Mouse (Mus musculus): Measurements from ENCODE around the gene Ostn. TPM values are rescaled to one million over a fixed set of nuclear protein-coding genes. Genes with fewer than 3 reads are reported as not detected.
A peak's percentile ranks its signal among the peaks of the same experiment; 100 is the strongest.

Ostn gene
- polyA plus RNA-seq, 1 experiment from 2014 or later: not detected

DNA sequence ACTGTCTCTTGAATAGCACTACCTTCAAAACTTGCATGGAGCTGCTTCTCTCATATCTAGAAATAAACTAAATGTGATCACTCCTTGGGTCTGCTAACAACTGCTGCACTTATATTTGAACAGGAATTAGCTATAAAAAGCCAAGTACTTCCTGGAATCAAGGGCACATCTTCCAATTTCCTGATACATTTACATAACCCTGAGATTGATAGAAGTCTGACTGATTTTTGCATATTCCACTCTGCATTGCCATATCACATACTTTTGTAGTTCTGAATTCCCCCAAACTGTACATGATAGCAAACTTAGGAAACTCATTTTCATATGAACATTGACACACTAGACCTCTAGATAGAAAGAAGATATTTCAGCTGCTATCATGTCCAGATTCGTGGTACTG, 41.1 kb downstream of the Ostn start:
- ATAC-seq (replicated peaks; ENCODE audit: low FRiP score, low TSS enrichment, low read depth): no peak
- Histone ChIP-seq H3K9ac (ENCODE audit: low read length) (no peak overlapping the region), H3K4me3 (ENCODE audit: low read depth, low read length) (no peak overlapping the region), H3K4me2 (ENCODE audit: low read length) (no peak overlapping the region), H3K27ac (ENCODE audit: low read depth) (no peak overlapping the region), H3K9me3 (ENCODE audit: control insufficient read depth, low read length) (no peaks in the 10 kb centered on the region), H3K27me3 (replicated peaks; ENCODE audit: control insufficient read depth, insufficient read depth, low read length) (no peaks in the 10 kb centered on the region), H3K36me3 (ENCODE audit: control insufficient read depth, insufficient read depth, low read length) (no peaks in the 10 kb centered on the region), H3K4me1 (replicated peaks; ENCODE audit: control insufficient read depth, insufficient read depth, low read length) (no peaks in the 10 kb centered on the region)
- 76% methylated on average over 1 of the region's 1 CpGs for WGBS
- DNase-seq (ENCODE audit: low spot score): no peak

DNA sequence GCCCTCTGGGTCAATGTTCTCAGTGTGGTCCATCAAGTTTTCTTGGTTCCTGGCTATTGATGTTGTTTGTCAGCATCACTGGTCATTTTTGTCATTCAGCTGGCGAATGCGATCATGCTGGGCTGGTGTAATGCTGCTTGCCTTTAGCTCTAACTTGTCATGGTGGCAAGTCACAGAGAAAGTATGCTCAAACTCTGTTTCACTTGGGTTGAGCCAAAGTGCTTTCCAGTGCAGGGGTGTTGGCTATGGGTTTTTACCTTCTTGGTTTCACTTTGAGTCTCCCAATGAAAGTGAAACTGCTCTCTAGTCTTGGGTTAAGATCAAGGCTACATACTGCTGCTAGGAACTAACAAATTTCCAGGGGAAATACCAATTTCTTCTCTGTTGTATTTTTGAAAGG, 41.9 kb downstream of the Ostn start:
- H3K27me3 ChIP-seq (replicated peaks; ENCODE audit: control insufficient read depth, insufficient read depth, low read length): no peaks in the 10 kb centered on the region
- WGBS: 91% methylated on average over 2 of the region's 2 CpGs
- no peak for ATAC-seq (replicated peaks; ENCODE audit: low FRiP score, low TSS enrichment, low read depth)
- no peaks in the 10 kb centered on the region for H3K36me3 ChIP-seq (ENCODE audit: control insufficient read depth, insufficient read depth, low read length)
- H3K27ac ChIP-seq (ENCODE audit: low read depth): no peak overlapping the region
- no peak overlapping the region for H3K9ac ChIP-seq (ENCODE audit: low read length)
- no peak overlapping the region for H3K4me3 ChIP-seq (ENCODE audit: low read depth, low read length)
- H3K4me1 ChIP-seq (replicated peaks; ENCODE audit: control insufficient read depth, insufficient read depth, low read length): no peaks in the 10 kb centered on the region
- no peak overlapping the region for H3K4me2 ChIP-seq (ENCODE audit: low read length)
- DNase-seq (ENCODE audit: low spot score): no peak
- no peaks in the 10 kb centered on the region for H3K9me3 ChIP-seq (ENCODE audit: control insufficient read depth, low read length)

DNA sequence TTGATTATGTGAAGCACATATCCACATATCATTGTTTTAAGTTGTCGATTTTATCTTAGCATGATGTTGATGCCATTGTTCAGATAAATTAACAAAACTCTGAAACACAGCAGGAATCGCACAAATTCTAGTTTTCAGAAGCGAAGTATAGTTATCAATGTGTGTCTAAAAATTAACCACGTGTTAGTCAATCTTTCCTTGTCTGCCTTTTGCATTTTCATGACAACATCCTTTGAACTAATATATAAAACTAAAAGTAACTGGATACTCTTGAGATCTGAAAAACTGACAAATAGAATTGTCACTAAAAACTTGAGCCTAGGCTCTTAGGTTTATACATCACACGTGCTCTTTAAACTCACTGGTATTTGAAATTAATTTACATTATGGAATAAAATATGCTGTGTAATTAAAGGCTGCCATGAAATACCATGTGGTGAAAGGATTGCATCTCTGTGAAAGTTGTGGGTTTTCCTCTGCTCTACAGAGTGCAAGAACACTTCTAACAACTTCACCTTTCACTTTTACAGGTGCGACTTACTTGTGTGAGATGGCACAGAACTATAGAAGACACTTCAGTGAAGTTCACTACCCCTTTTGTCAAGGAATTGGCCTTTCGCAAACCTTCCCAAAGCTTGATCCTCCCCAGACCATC, 42.7 kb downstream of the Ostn start:
- no peak overlapping the region for H3K27ac ChIP-seq (ENCODE audit: low read depth)
- no peak overlapping the region for H3K4me3 ChIP-seq (ENCODE audit: low read depth, low read length)
- H3K9ac ChIP-seq (ENCODE audit: low read length): no peak overlapping the region
- no peaks in the 10 kb centered on the region for H3K27me3 ChIP-seq (replicated peaks; ENCODE audit: control insufficient read depth, insufficient read depth, low read length)
- ATAC-seq (replicated peaks; ENCODE audit: low FRiP score, low TSS enrichment, low read depth) (no peak), DNase-seq (ENCODE audit: low spot score) (no peak)
- no peak overlapping the region for H3K4me2 ChIP-seq (ENCODE audit: low read length)
- 89% methylated on average over 7 of the region's 7 CpGs for WGBS
- H3K4me1 ChIP-seq (replicated peaks; ENCODE audit: control insufficient read depth, insufficient read depth, low read length): no peaks in the 10 kb centered on the region
- H3K9me3 ChIP-seq (ENCODE audit: control insufficient read depth, low read length): no peaks in the 10 kb centered on the region
- no peaks in the 10 kb centered on the region for H3K36me3 ChIP-seq (ENCODE audit: control insufficient read depth, insufficient read depth, low read length)

DNA sequence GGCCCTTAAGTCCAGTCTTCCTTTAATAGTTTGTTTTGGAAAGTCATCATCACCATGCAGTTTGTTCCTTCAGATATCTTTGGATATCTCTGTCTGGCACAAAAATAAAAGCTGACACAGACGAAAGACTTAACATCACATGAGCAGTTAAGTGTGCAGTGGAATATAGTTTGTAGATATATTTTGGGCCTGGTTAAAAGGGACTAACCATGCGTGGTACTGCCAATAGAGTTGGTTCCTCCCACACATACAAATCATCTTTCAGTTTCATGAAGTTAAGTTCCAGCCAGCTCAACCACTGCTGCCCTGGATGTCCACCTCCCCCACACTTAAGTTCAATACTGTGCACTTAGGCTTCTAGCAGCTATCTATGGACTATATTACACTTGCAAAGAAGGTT, 47.2 kb downstream of the Ostn start:
- H3K4me3 ChIP-seq (ENCODE audit: low read depth, low read length): no peak overlapping the region
- 86% methylated on average over 2 of the region's 2 CpGs for WGBS
- no peak overlapping the region for H3K27ac ChIP-seq (ENCODE audit: low read depth)
- no peaks in the 10 kb centered on the region for H3K27me3 ChIP-seq (replicated peaks; ENCODE audit: control insufficient read depth, insufficient read depth, low read length)
- DNase-seq (ENCODE audit: low spot score): no peak
- no peaks in the 10 kb centered on the region for H3K9me3 ChIP-seq (ENCODE audit: control insufficient read depth, low read length)
- no peaks in the 10 kb centered on the region for H3K36me3 ChIP-seq (ENCODE audit: control insufficient read depth, insufficient read depth, low read length)
- H3K4me2 ChIP-seq (ENCODE audit: low read length): no peak overlapping the region
- no peak overlapping the region for H3K9ac ChIP-seq (ENCODE audit: low read length)
- H3K4me1 ChIP-seq (replicated peaks; ENCODE audit: control insufficient read depth, insufficient read depth, low read length): no peaks in the 10 kb centered on the region
- ATAC-seq (replicated peaks; ENCODE audit: low FRiP score, low TSS enrichment, low read depth): no peak

DNA sequence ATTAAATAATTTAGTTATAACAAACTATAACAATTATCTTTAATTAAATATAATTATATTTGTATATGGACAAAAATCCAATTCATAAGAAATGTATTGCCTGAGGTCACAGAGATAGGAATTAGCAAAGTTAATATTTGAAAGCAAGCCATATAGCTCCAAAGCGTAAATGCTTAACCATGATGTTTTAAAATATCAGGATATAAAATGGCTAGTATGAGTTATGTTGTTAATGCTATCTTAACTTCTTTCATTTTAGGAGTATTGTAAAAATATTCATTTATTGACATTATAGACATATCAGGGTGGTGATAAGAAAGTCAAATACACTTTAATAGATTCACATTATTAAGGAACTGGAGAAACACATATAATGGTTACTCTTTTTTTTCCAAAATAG, 52.8 kb downstream of the Ostn start:
- Histone ChIP-seq H3K9me3 (ENCODE audit: control insufficient read depth, low read length) (no peaks in the 10 kb centered on the region), H3K27me3 (replicated peaks; ENCODE audit: control insufficient read depth, insufficient read depth, low read length) (no peaks in the 10 kb centered on the region), H3K4me3 (ENCODE audit: low read depth, low read length) (no peak overlapping the region), H3K4me2 (ENCODE audit: low read length) (no peak overlapping the region), H3K9ac (ENCODE audit: low read length) (no peak overlapping the region), H3K36me3 (ENCODE audit: control insufficient read depth, insufficient read depth, low read length) (no peaks in the 10 kb centered on the region), H3K4me1 (replicated peaks; ENCODE audit: control insufficient read depth, insufficient read depth, low read length) (no peaks in the 10 kb centered on the region), H3K27ac (ENCODE audit: low read depth) (no peak overlapping the region)
- DNase-seq (ENCODE audit: low spot score) (no peak), ATAC-seq (replicated peaks; ENCODE audit: low FRiP score, low TSS enrichment, low read depth) (no peak)
- 80% methylated on average over 1 of the region's 1 CpGs for WGBS

DNA sequence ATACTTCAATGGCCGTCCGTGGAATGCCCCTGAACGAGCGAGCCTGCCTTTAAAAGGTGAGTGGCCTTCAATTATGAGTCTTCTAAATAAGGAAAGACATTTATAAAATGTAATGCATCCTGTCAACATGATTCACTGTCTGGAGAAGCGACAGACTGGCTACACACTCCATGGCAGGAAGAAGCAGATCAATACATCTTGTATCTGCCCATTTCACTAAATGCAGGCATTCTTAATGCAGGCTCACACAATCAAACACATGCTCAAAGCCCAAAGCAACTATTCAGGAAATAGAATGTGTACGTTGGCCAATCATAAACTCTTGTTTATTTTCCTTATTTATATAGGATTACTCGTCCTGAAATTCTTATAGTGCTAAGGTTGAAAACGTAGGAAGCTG, 62.9 kb downstream of the Ostn start, which contains the start of gene Uts2b:
TSS of gene Uts2b (minus strand) at position 49 of the 400 bp plus-strand sequence.
- no peaks in the 10 kb centered on the region for H3K4me1 ChIP-seq (replicated peaks; ENCODE audit: control insufficient read depth, insufficient read depth, low read length)
- no peak for ATAC-seq (replicated peaks; ENCODE audit: low FRiP score, low TSS enrichment, low read depth)
- H3K9me3 ChIP-seq (ENCODE audit: control insufficient read depth, low read length): no peaks in the 10 kb centered on the region
- DNase-seq (ENCODE audit: low spot score): no peak
- no peak within 1 kb of the TSS for H3K4me3 ChIP-seq (ENCODE audit: low read depth, low read length)
- WGBS: 63% methylated on average over 8 of the region's 8 CpGs
- H3K27ac ChIP-seq (ENCODE audit: low read depth): no peak within 1 kb of the TSS
- no peaks in the 10 kb centered on the region for H3K36me3 ChIP-seq (ENCODE audit: control insufficient read depth, insufficient read depth, low read length)
- H3K4me2 ChIP-seq (ENCODE audit: low read length): no peak within 1 kb of the TSS
- no peaks in the 10 kb centered on the region for H3K27me3 ChIP-seq (replicated peaks; ENCODE audit: control insufficient read depth, insufficient read depth, low read length)
- H3K9ac ChIP-seq (ENCODE audit: low read length): no peak within 1 kb of the TSS

DNA sequence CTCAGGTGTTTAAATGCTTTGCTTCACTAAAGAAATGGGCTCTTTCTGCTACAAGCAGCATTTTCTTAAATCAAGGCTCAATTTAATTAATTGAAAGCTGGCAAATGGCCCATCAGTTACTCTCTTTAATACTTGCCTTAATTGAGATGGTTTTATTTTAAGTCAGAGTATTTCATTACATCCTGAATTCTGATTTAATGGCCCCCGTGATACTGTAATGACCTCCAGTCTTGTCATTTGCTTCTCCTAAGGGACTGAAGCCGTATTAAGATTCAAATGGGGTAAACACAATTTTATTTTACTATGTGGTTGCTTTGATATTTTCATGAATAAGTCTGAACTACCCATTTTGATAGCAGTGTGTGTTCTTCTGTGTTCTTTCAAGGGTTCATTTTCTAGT, 63.4 kb downstream of the Ostn start:
- WGBS: 93% methylated on average over 2 of the region's 2 CpGs
- ATAC-seq (replicated peaks; ENCODE audit: low FRiP score, low TSS enrichment, low read depth) (no peak), DNase-seq (ENCODE audit: low spot score) (no peak)
- Histone ChIP-seq H3K4me3 (ENCODE audit: low read depth, low read length) (no peak overlapping the region), H3K4me2 (ENCODE audit: low read length) (no peak overlapping the region), H3K36me3 (ENCODE audit: control insufficient read depth, insufficient read depth, low read length) (no peaks in the 10 kb centered on the region), H3K9me3 (ENCODE audit: control insufficient read depth, low read length) (no peaks in the 10 kb centered on the region), H3K9ac (ENCODE audit: low read length) (no peak overlapping the region), H3K4me1 (replicated peaks; ENCODE audit: control insufficient read depth, insufficient read depth, low read length) (no peaks in the 10 kb centered on the region), H3K27ac (ENCODE audit: low read depth) (no peak overlapping the region), H3K27me3 (replicated peaks; ENCODE audit: control insufficient read depth, insufficient read depth, low read length) (no peaks in the 10 kb centered on the region)

DNA sequence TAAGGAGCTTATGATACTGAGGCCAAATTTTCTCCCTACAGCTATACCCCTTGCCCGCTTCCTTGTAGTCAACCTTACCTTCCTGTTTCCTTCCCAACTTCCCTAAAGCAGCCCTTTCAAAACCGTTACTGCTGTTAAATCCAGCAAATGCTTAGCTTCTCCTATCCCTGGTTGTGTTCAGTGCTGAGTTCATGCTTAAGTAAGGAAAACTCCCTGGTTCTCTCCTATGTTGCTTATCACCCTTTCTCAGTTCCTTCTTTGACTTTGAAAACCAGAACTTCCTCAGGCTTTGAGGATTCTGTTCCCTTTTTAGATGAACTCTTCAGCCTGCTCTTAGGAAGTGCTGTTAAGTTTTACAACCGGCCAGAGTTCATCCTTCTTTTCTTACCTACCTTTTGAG, 66.8 kb downstream of the Ostn start:
- ATAC-seq (replicated peaks; ENCODE audit: low FRiP score, low TSS enrichment, low read depth) (no peak), DNase-seq (ENCODE audit: low spot score) (no peak)
- Histone ChIP-seq H3K27me3 (replicated peaks; ENCODE audit: control insufficient read depth, insufficient read depth, low read length) (no peaks in the 10 kb centered on the region), H3K9ac (ENCODE audit: low read length) (no peak overlapping the region), H3K9me3 (ENCODE audit: control insufficient read depth, low read length) (no peaks in the 10 kb centered on the region), H3K4me2 (ENCODE audit: low read length) (no peak overlapping the region), H3K4me1 (replicated peaks; ENCODE audit: control insufficient read depth, insufficient read depth, low read length) (no peaks in the 10 kb centered on the region), H3K27ac (ENCODE audit: low read depth) (no peak overlapping the region), H3K36me3 (ENCODE audit: control insufficient read depth, insufficient read depth, low read length) (no peaks in the 10 kb centered on the region), H3K4me3 (ENCODE audit: low read depth, low read length) (no peak overlapping the region)
- WGBS: 51% methylated on average over 3 of the region's 3 CpGs

DNA sequence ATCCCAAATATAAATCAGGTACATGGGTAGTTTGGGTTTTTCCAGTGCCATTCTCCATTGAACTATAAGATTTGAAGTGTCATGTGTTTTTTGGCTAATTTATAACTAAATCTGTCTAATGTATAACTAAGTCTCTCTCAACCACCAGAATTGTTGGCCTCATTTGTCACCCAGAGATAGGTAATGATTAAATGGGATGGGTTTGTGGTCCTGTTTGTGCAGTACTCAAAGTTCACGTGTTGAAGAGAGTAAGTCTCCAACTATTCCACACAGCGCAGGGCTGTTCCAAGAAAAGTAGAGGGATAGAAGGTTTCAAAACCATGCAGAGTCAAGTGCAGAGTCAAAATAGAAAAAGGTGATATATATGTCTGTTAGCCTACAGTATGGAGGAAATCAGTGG, 68.0 kb downstream of the Ostn start:
- no peaks in the 10 kb centered on the region for H3K36me3 ChIP-seq (ENCODE audit: control insufficient read depth, insufficient read depth, low read length)

More for the DNA sequence above, 68.0 kb downstream of the Ostn start:
- H3K9me3 ChIP-seq (ENCODE audit: control insufficient read depth, low read length): no peaks in the 10 kb centered on the region
- H3K4me3 ChIP-seq (ENCODE audit: low read depth, low read length): no peak overlapping the region
- 69% methylated on average over 2 of the region's 2 CpGs for WGBS
- H3K4me2 ChIP-seq (ENCODE audit: low read length): no peak overlapping the region
- no peak overlapping the region for H3K27ac ChIP-seq (ENCODE audit: low read depth)
- no peak overlapping the region for H3K9ac ChIP-seq (ENCODE audit: low read length)
- H3K27me3 ChIP-seq (replicated peaks; ENCODE audit: control insufficient read depth, insufficient read depth, low read length): no peaks in the 10 kb centered on the region
- DNase-seq (ENCODE audit: low spot score) (no peak), ATAC-seq (replicated peaks; ENCODE audit: low FRiP score, low TSS enrichment, low read depth) (peak; percentile 78)
- H3K4me1 ChIP-seq (replicated peaks; ENCODE audit: control insufficient read depth, insufficient read depth, low read length): no peaks in the 10 kb centered on the region

Measured in intestine, embryonic 14.5 days (tissue).